Mouse (Mus musculus): ENCODE measurements around the gene Tppp. TPM values are rescaled to one million over a fixed set of nuclear protein-coding genes. Genes with fewer than 3 reads are reported as not detected.
A peak's percentile ranks its signal among the peaks of the same experiment; 100 is the strongest.
"Not testable (repeated sequence)": the region's sequence is repeated elsewhere in the genome, so short reads cannot be mapped to it uniquely, and the experiment has no call there.

Tppp gene
- polyA plus RNA-seq, 1 experiment from 2014 or later: 12.1 TPM

- Histone ChIP-seq H3K36me3 (no peaks in the 10 kb centered on the region), H3K4me1 (no peaks in the 10 kb centered on the region), H3K4me3 (replicated peaks) (no peak overlapping the region), H3K9me3 (replicated peaks) (no peaks in the 10 kb centered on the region), H3K4me2 (no peak overlapping the region), H3K27me3 (replicated peaks) (no peaks in the 10 kb centered on the region), H3K27ac (replicated peaks) (no peak overlapping the region), H3K9ac (replicated peaks) (no peak overlapping the region)
- no peak for ATAC-seq (ENCODE audit: low FRiP score)
Measured at GRCm38 (mm10) chr13:74000519-74000918, 8.7 kb upstream of the Tppp start.

GRCm38 (mm10) chr13:74000961-74001360 lies 8.2 kb upstream of the Tppp start:
- H3K9ac ChIP-seq (replicated peaks): no peak overlapping the region
- H3K4me1 ChIP-seq: no peaks in the 10 kb centered on the region
- no peaks in the 10 kb centered on the region for H3K9me3 ChIP-seq (replicated peaks)
- no peak overlapping the region for H3K4me2 ChIP-seq
- no peaks in the 10 kb centered on the region for H3K36me3 ChIP-seq
- 85% methylated on average over 6 of the region's 6 CpGs for WGBS
- H3K27me3 ChIP-seq (replicated peaks): no peaks in the 10 kb centered on the region
- H3K27ac ChIP-seq (replicated peaks): no peak overlapping the region
- no peak for ATAC-seq (ENCODE audit: low FRiP score)
- no peak overlapping the region for H3K4me3 ChIP-seq (replicated peaks)

GRCm38 (mm10) chr13:74001492-74001891 lies 7.7 kb upstream of the Tppp start:
- H3K9ac ChIP-seq (replicated peaks): no peak overlapping the region
- 78% methylated on average over 4 of the region's 4 CpGs for WGBS

GRCm38 (mm10) chr13:74006881-74007280 lies 2.3 kb upstream of the Tppp start:
- not testable (repeated sequence) for H3K36me3 ChIP-seq; H3K27me3 ChIP-seq (replicated peaks); H3K27ac ChIP-seq (replicated peaks); H3K4me3 ChIP-seq (replicated peaks); H3K4me2 ChIP-seq; H3K9ac ChIP-seq (replicated peaks); H3K9me3 ChIP-seq (replicated peaks); ATAC-seq (ENCODE audit: low FRiP score)
- WGBS: 98% methylated on average over 4 of the region's 4 CpGs
- H3K4me1 ChIP-seq: peaks cover 21% of the 10 kb centered on the region

More at GRCm38 (mm10) chr13:74001492-74001891, 7.7 kb upstream of the Tppp start:
- no peaks in the 10 kb centered on the region for H3K9me3 ChIP-seq (replicated peaks)
- no peaks in the 10 kb centered on the region for H3K27me3 ChIP-seq (replicated peaks)
- H3K4me3 ChIP-seq (replicated peaks): no peak overlapping the region
- ATAC-seq (ENCODE audit: low FRiP score): no peak
- no peak overlapping the region for H3K4me2 ChIP-seq
- no peak overlapping the region for H3K27ac ChIP-seq (replicated peaks)
- no peaks in the 10 kb centered on the region for H3K36me3 ChIP-seq
- H3K4me1 ChIP-seq: no peaks in the 10 kb centered on the region

DNA sequence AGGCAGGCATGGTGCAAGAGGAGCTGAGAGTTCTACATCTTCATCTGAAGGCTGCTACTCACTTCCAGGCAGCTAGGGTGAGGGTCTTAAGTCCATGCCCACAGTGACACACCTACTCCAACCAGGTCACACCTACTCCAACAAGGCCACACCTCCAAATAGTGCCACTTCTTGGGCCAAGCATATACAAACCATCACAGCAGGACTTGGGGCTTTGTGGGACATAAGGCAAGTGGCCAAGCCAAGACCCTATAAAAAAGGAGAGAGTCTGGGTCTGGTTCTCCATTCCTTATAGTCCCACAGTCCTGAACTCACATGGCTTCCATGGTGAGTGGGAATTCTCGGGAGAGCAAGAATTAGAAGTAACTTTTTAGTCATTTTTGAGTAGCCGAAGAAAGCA lies 991 bp upstream of the Tppp start:
- not testable (repeated sequence) for H3K4me3 ChIP-seq (replicated peaks); H3K36me3 ChIP-seq; H3K27me3 ChIP-seq (replicated peaks); H3K9me3 ChIP-seq (replicated peaks); H3K27ac ChIP-seq (replicated peaks); ATAC-seq (ENCODE audit: low FRiP score); H3K9ac ChIP-seq (replicated peaks)
- WGBS: 78% methylated on average over 2 of the region's 2 CpGs
- peaks cover 21% of the 10 kb centered on the region for H3K4me1 ChIP-seq
- peak overlapping the region; percentile 91 for H3K4me2 ChIP-seq

GRCm38 (mm10) chr13:74009791-74010614 lies 796 bp downstream of the Tppp start:
- H3K36me3 ChIP-seq: no peaks in the 10 kb centered on the region
- peaks cover 21% of the 10 kb centered on the region for H3K4me1 ChIP-seq
- peak overlapping the region; percentile 91 for H3K4me2 ChIP-seq
- peaks cover 4% of the 10 kb centered on the region; the same call in 1 of the 2 replicates for H3K27me3 ChIP-seq (replicated peaks)
- H3K27ac ChIP-seq (replicated peaks): peak overlapping the region; percentile 84
- peak overlapping the region; percentile 68 for H3K9ac ChIP-seq (replicated peaks)
- ATAC-seq (ENCODE audit: low FRiP score): peak; percentile 83
- no peaks in the 10 kb centered on the region for H3K9me3 ChIP-seq (replicated peaks)
- peak overlapping the region; percentile 75 for H3K4me3 ChIP-seq (replicated peaks)
- WGBS: under 1% methylated on average over 55 of the region's 55 CpGs

GRCm38 (mm10) chr13:74010678-74011077 lies 1.5 kb downstream of the Tppp start:
- H3K4me2 ChIP-seq: peak overlapping the region; percentile 91
- peak; percentile 64 for ATAC-seq (ENCODE audit: low FRiP score)
- peaks cover 4% of the 10 kb centered on the region; the same call in 1 of the 2 replicates for H3K27me3 ChIP-seq (replicated peaks)
- peak overlapping the region; percentile 68 for H3K9ac ChIP-seq (replicated peaks)
- WGBS: 12% methylated on average over 3 of the region's 3 CpGs
- H3K9me3 ChIP-seq (replicated peaks): no peaks in the 10 kb centered on the region
- H3K4me1 ChIP-seq: peaks cover 24% of the 10 kb centered on the region
- H3K27ac ChIP-seq (replicated peaks): peak overlapping the region; percentile 84
- H3K36me3 ChIP-seq: no peaks in the 10 kb centered on the region
- peak overlapping the region; percentile 75 for H3K4me3 ChIP-seq (replicated peaks)

- WGBS: 70% methylated on average over 4 of the region's 4 CpGs
- H3K4me1 ChIP-seq: peaks cover 15% of the 10 kb centered on the region
- no peak overlapping the region for H3K9ac ChIP-seq (replicated peaks)
- H3K4me2 ChIP-seq: no peak overlapping the region
- H3K9me3 ChIP-seq (replicated peaks): no peaks in the 10 kb centered on the region
- H3K27ac ChIP-seq (replicated peaks): no peak overlapping the region
- no peak overlapping the region for H3K4me3 ChIP-seq (replicated peaks)
- ATAC-seq (ENCODE audit: low FRiP score): no peak
- H3K27me3 ChIP-seq (replicated peaks): no peaks in the 10 kb centered on the region
- no peaks in the 10 kb centered on the region for H3K36me3 ChIP-seq
Measured at GRCm38 (mm10) chr13:74015908-74016307, 6.7 kb downstream of the Tppp start.

DNA sequence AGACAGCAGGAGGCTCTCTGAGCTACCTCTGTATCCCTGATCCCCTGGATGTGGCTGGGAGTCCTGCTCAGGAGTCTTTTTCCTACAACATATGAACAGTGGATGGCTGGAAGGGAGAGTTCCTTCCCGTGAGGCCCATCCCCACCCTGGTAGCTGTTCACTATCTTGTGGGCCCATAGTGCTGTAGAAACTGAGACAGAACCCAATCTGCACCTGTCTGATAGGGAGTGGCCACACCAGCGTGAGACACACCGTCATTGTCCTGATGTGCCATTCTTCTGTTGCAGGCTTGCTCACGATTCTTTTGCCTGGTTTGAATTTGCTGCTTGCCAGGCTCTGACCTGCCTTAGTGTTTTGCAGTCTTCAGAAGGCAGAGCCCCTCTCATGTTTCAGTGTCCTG lies 8.2 kb downstream of the Tppp start:
- Histone ChIP-seq H3K27me3 (replicated peaks) (no peaks in the 10 kb centered on the region), H3K9ac (replicated peaks) (no peak overlapping the region), H3K27ac (replicated peaks) (no peak overlapping the region), H3K4me2 (no peak overlapping the region), H3K4me1 (peaks cover 8% of the 10 kb centered on the region; the same call in 1 of the 2 replicates), H3K4me3 (replicated peaks) (no peak overlapping the region), H3K9me3 (replicated peaks) (no peaks in the 10 kb centered on the region), H3K36me3 (peaks cover 4% of the 10 kb centered on the region; the same call in 1 of the 2 replicates)
- ATAC-seq (ENCODE audit: low FRiP score): no peak
- 84% methylated on average over 4 of the region's 4 CpGs for WGBS

DNA sequence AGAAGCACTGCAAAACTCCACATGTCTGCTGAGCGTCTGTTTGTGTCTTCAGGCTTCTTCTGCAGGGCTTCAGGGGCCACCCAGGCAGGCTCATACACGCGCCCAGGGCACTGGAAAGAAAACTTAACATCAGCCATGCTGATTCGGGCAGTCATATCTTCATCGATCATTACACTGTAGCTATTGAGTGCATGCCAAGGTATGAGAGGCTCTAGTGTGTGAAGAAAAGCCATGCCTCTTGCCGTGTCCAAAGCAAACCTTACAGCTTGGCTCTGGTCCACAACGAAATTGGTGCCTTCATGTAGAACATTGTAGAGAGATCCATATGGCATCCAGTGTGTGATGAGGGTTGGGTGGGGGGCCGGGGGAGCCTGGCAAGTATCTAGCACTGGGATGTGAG lies 9.8 kb downstream of the Tppp start:
- not testable (repeated sequence) for H3K27ac ChIP-seq (replicated peaks); H3K9me3 ChIP-seq (replicated peaks); H3K4me3 ChIP-seq (replicated peaks); H3K4me1 ChIP-seq; ATAC-seq (ENCODE audit: low FRiP score); H3K9ac ChIP-seq (replicated peaks); H3K4me2 ChIP-seq; H3K27me3 ChIP-seq (replicated peaks)
- 92% methylated on average over 8 of the region's 8 CpGs for WGBS
- H3K36me3 ChIP-seq: peaks cover 13% of the 10 kb centered on the region; the same call in 1 of the 2 replicates

GRCm38 (mm10) chr13:74025151-74026081 lies 16.2 kb downstream of the Tppp start:
- no peaks in the 10 kb centered on the region for H3K4me1 ChIP-seq
- no peak overlapping the region for H3K4me2 ChIP-seq
- no peak overlapping the region for H3K4me3 ChIP-seq (replicated peaks)
- H3K27ac ChIP-seq (replicated peaks): no peak overlapping the region
- H3K27me3 ChIP-seq (replicated peaks): no peaks in the 10 kb centered on the region
- 66% methylated on average over 4 of the region's 4 CpGs for WGBS
- peaks cover 13% of the 10 kb centered on the region; the same call in 1 of the 2 replicates for H3K36me3 ChIP-seq
- no peaks in the 10 kb centered on the region for H3K9me3 ChIP-seq (replicated peaks)
- H3K9ac ChIP-seq (replicated peaks): no peak overlapping the region
- ATAC-seq (ENCODE audit: low FRiP score): no peak

Measured in neural tube, embryonic 15.5 days (tissue).